Mouse (Mus musculus): ENCODE results near the gene Prdm9.
"Not testable (repeated sequence)": the region's sequence is repeated elsewhere in the genome, so short reads cannot be mapped to it uniquely, and the experiment has no call there.

Prdm9 gene

DNA sequence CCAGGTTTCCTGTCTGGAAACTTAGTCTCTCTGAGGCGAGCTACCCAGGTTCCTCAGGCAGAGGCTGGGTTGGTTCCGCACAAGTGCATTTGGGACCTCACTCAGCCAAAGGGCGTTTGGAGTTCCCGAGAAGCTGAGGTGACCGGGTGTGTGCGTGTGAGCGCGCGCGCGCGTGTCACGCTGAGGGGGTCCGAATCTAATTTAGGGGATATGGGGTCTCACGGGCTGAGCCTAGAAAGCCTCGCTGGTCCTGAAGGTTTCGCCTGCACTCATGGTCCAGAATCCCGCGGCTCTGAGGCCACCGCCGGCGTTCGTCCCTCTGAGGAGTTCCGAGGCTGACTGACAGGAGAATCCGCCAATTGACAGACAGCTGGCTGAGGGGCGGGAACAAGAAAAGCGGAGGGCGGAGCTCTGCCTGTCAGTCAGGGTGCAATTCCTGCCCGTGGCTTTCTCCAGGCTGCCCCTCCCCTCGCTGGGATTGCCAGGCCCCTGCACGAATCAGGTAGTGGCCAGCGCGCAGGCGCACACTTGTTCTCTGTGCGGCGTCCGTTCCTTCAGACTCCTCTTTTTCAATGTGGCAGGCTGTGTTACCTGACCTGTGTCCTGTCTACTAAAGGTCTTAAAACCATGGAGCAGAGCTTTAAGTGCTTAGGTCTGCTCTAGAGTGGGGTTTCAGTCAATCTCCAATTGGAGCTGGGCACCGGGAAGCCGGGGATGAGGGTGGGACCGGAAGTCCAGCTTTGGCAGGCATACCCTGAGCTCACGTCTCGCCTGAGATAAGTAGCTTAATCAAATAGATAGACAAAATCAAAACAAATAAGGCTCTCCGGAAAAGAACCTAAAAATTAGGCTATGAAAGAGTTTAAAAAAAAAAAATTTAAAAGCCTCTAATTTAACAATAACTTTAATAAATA lies at the start of gene Prdm9:
Gene Prdm9 (minus strand): TSS at position 341 of the 914 bp plus-strand sequence.
- DNase-seq (ENCODE audit: inconsistent ontology term): peak; percentile 98

DNA sequence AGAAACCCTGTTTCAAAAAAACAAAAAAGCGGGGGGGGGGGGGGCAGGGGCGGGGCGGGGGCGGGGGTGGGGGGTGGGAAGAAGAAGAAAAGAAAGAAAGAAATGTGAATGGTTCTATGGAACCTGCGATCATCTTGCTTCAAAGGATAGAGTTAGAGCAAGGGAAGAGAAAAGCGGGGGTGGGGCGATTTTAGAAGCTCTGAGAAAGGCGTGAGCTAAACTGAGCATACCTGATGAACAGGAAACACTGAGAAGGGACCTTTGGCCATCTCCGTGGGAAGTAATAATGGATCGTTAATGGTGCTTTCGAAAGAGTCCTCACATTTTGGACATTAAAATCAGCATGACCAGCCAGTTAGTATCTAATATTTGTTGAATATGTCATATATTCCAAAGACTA lies 35.3 kb upstream of the Prdm9 start:
- DNase-seq (ENCODE audit: inconsistent ontology term): no peak

DNA sequence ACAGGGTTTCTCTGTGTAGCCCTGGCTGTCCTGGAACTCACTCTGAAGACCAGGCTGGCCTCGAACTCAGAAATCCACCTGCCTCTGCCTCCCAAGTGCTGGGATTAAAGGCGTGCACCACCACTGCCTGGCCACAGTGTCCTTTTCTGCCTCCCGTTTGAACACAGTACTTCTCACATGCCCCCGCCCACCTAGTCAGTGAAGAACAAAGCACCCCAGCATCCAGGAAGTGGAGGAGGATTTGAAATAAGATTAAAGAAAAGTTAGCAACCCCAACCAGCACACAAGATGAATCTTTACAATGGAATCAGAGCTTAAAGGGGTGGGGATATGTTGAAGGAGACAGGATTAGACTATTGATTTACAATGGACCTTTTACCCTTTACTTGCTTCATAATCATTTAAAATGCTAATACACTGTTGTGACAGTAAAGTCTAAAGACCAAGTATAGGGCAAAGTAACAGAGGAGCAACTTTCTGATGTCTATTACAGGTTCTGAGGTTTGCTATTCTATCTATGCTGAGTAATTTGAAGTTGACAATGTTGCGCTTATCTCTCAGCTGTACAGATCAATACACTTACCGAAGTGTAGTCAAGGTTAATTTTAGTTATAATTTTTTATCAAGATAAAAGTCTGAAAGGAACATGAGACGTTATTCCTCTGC lies 27.2 kb upstream of the Prdm9 start:
- DNase-seq (ENCODE audit: inconsistent ontology term): no peak

DNA sequence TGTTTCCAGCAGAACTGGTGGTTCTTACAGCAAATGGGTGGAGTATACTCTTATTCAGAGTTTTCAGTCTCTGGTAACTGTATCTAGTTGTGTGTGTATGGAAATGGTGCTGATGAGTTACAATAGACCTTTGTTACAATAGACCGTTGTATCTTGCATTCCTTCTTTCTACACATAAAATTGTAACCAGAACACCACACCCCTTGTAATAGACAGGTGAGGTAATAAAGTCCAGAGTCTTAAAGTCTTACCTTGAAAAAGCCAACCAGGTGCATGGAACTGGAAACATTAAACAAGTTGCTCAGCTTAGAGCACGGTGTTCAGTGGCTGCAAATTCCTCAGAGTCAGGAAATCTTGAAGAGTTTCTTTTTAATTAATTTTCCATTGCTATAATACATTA lies 24.0 kb upstream of the Prdm9 start:
- no peak for DNase-seq (ENCODE audit: inconsistent ontology term)

DNA sequence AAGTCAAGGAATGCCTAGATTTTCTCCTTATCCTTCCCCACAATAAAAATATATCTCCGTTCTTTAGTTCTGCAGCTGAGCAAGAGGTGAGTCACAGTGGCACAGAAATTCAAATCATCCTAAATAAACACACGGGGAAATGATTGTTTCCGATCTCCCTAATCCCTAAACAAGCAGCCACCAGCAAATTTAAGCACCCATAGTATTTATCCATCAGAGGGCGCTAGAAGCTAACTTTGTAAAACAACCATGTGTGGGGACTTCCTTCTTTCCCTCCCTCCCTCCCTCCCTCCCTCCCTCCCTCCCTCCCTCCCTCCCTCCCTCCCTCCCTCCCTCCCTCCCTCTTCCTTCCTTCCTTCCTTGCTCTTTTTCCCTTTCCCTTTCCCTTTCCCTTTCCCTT lies 21.5 kb upstream of the Prdm9 start:
- no peak for DNase-seq (ENCODE audit: inconsistent ontology term)

DNA sequence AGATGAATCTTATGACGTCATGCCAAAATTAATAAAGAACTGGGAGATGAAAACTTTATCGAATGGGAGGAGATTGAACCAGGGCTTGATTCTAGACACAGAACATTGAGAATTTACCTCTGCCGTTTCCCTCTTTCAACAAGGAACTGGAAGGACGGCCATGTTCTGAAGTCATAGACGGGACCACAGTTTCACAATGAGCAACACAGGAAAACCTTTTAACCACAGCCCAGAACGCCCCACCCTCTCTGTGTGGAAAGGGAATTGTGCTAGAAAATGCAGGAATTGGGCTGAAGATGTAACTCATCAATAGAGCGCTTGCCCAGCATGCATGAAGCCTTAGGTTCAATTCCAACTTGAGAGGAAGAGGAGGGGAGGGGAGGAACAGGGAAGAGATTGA lies 18.9 kb upstream of the Prdm9 start:
- no peak for DNase-seq (ENCODE audit: inconsistent ontology term)

DNA sequence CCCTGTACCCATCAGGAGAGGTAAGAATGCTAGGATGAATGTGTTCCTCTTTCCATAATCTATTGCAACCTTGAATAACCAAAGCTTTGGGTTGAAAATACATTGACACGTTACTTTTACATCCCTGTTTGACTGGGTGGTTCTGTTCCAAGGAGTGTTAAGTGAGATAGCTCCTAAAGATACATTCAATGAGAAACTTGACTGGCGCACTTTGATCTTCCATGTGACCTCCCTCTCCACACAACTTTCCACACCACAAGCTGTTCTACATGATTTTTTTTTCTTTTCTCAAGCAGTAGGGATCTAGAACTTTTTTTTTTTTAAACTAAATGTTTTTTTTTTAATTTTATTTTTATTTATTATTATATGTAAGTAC lies 15.9 kb upstream of the Prdm9 start:
- DNase-seq (ENCODE audit: inconsistent ontology term): no peak

DNA sequence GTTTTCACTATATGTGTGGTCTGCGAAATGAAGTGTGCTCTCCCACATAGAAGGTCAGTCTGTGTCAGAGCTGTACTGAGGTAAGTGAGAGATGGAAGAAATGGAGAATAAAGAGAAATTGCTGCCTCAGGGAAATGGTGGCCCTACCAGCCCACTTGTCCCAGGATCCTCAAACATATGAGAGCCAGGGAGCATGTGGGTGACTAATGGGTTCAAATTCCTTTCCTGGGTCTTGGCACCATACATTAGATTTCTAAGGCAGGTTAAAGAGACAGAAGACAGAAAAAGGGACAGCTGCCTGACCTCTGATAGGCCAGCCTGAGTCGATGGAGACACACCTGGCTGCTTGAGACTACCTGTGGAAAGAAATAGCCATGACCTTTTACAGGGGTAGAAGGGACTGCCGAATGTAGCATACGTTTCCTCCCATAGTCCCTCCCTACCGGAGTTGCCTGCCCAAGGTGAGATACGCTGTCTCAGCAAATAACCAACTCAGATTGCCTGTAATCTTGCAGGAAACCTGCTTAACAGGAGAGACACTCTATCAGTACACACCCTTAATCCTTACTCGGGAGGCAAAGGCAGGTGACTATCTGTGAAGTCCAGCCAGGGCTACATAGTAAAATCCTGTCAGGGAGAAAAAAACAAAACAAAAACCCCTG lies 15.4 kb upstream of the Prdm9 start:
- DNase-seq (ENCODE audit: inconsistent ontology term): no peak

DNA sequence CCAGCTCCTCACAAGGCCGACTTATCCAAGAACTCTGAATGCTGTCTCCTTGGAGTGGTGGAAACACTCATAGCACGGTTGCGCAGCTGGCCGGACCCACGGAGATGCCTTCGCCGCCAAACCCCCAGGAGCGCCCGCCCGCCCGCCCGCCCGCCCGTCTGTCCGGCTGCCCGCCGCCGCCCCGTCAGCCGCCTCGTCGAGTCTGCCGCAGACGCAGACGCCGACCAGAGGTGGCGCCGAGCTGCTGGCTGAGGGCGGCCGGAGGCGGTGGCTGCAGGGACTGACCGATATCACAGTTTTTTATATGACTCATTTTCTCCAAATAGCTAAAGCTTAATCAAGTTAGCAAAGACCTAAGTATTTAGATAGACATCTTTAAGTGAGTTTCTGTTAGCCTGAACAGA lies 13.1 kb upstream of the Prdm9 start:
- peak; percentile 69 for DNase-seq (ENCODE audit: inconsistent ontology term)

DNA sequence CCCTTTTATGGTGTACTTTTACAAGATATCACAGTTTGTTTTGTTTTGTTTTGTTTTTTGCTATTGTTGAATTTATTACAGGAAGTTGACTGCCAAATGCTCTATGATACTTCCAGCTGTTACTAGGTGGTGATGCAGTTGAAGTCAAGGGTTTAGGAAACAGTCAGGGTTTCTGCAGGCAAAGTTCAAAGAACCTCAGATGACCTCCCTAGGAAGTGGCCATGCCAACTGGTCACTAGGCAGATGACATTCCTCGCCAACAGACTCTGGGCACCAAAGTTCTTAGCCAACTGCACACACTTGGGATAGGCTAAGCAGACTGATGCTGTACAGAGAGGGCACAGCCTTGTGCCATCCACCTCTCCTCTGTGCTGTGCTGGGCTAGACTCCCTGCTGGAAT lies 10.9 kb upstream of the Prdm9 start:
- DNase-seq (ENCODE audit: inconsistent ontology term): no peak

DNA sequence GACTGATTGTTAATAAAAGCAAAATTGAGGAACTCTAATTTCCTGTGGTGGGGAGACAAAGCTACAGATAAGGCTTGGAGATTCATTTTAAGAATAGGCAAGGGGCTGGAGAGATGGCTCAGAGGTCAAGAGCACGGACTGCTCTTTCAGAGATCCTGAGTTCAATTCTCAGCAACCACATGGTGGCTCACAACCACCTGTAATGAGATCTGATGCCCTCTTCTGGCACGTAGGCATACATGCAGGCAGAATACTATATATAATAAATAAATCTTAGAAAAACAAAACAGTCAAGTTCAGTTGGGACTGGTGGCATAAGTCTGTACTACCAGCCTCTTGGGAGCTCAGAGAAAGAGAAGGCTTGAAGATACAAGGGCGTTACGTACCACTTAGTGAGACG lies 2.8 kb upstream of the Prdm9 start:
- DNase-seq (ENCODE audit: inconsistent ontology term): no peak

DNA sequence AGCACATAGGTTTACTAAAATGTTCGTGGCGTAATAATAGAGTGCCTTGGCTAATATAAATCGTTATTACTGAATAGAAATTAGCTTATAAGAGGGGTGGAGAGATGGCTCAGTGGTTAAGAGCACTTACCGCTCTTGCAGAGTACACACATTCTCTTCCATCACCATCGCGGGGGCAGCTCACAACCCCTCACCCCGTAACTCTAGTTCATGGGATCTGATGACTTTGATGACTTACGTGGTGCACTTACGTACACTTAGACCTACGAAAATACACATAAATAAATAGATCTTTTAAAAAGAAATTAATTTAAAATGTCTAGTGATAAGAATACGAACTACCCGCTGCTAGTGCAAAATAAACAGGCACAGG lies 760 bp upstream of the Prdm9 start:
- DNase-seq (ENCODE audit: inconsistent ontology term): no peak

DNA sequence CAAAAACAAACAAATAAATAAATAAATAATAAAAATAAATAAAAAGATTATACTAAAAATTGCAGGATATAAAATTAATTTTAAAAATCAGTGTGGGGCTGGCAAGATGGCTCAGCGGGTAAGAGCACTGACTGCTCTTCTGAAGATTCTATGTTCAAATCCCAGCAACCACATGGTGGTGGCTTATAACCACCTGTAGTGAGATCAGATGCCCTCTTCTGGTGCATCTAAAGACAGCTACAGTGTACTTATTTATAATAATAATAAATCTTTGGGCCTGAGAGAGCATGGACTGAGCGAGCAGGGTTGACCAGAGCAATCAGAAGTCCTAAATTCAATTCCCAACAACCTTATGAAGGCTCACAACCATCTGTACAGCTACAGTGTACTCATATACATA lies 4.2 kb downstream of the Prdm9 start:
- DNase-seq (ENCODE audit: inconsistent ontology term): no peak

DNA sequence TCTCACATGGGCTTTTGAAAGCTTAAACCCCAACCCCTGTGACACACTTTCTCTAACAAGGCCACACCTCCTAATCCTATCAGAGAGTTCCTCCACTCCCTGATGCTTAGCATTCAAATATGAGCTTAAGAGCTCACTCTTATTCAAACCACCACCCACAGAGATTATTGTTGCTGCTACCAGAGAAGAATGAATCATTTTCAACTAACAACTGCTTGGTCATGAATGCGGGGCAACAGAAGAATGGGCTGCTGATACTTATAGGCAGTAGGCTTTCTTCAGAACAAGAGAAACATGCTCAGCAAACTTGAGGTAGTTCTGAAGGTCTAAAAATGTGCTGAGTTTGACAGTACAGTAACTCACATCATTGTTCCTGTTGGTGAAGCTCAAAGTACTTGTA lies 14.4 kb downstream of the Prdm9 start:
- DNase-seq (ENCODE audit: inconsistent ontology term): no peak

DNA sequence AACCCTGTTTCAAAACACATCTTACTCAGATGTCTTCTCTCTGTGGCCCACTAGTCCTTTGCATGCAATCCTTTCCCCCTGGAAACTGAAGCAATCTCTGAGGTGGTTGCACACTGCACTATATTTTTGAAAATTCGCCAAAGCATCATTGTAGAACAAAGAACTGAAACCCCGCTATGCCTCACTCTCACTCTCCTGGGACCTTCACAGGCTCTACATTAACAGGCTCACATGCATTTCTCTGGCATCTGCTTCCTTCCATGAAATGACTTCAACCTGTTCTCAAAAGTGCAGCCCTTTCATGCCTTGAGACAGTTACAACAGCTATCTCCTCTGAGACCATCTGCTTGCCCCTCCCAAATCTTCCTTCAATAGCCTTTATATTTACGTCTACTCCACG lies 17.7 kb downstream of the Prdm9 start:
- no peak for DNase-seq (ENCODE audit: inconsistent ontology term)

DNA sequence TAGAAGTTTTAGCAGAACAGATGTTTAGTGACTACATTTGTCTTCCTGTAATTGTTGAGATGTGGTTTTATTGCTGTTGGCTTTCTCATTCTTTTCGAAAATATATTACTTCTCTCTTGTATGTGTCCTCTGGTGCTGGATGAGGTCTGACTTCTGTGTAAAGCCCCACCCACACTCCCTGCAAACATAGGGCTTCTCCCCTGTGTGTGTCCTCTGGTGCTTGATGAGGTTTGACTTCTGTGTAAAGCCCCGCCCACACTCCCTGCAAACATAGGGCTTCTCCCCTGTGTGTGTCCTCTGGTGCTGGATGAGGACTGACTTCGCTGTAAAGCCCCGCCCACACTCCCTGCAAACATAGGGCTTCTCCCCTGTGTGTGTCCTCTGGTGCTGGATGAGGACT lies 20.3 kb downstream of the Prdm9 start:
- DNase-seq (ENCODE audit: inconsistent ontology term): not testable (repeated sequence)

DNA sequence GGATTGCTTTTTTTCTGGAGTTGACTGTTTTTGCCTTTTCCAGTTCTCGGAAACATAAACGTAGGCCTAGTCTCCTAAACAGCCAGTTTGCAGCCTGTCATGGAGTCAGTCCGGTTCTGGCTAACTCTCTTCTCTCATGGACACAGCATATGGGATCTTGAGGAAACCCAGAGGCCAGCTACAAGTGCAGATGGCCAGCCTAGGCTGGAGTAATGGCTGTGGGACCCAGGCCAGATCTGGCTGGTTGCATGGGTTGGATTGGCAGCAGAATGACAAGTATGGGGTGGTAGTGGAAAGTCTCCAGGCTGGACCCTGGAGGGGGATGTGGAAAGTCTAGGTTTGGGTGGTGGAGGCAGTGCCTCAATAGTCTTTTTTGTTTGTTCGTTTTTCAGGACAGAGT lies 23.8 kb downstream of the Prdm9 start:
- no peak for DNase-seq (ENCODE audit: inconsistent ontology term)

DNA sequence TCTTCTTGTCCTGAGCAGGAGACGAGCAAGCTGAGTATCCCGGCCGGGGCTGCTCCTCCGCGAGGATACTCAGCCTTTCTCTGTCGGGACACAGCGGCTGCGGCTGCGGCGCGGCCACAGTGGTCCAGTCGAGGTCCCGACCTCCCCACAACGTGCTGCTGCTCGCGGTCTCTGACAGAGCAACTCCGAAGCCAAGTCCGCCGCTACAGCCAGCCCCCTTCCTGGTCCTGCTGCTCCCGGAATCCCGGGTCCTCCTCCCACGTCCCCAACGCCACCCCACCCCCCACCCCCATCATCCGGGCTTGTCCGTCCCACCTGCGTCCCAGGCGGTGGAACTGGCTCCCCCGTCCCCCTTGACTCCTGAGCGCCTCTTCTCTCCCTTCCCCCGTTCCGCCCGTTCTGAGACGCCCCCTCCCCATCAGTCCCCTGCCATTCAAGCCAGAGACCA lies 27.7 kb downstream of the Prdm9 start:
- peak; percentile 37 for DNase-seq (ENCODE audit: inconsistent ontology term)

DNA sequence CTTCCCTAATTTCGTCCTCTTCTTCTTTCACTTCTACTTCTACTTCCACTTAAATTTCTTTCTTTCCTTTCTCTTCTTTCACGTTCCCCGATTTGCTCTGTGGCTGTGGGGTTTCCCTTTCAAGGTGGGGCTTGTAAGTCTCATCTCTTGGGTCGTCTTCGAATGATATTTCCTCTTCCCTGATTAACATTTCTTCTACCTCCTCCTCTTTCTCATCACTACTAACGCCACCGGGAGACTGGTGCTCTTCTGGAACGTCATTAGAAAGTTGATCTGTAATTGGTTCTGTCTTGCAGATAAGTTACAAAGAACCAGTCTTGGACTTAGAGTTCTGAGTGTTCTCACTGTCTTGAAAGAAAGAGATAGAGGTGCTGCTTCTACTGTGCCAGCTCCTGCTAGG lies 28.2 kb downstream of the Prdm9 start:
- peak; percentile 20 for DNase-seq (ENCODE audit: inconsistent ontology term)

DNA sequence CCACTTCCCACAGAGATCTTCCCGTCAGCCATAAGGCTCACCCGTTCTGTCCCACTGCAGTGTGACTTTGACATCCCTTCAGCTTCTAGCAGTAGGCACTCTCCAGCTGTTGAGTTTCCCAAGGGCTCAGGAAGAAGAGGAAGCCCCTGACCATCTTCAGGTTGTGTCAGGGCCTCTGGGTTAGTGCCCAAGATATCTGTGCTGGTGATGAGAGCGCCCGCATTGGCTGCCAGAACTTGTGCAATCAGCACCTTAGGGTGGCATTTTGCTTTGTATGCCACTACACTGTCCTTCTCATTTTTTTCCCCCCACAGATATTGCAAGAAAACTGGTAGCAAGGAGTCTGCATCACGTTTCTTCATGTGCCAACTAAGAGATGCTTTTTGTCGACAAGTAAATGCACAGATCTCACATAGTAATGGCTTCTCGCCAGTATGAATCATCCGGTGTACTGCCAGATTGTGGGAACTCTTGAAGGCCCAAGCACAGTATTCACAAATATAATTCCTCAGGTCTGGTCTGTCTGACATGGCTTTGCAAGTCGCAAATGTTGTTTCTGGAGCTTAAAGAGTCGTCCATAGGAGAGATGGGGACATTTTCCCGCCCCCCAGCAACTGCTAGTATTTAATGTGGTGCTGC lies 28.9 kb downstream of the Prdm9 start:
- peak; percentile 26 for DNase-seq (ENCODE audit: inconsistent ontology term)

DNA sequence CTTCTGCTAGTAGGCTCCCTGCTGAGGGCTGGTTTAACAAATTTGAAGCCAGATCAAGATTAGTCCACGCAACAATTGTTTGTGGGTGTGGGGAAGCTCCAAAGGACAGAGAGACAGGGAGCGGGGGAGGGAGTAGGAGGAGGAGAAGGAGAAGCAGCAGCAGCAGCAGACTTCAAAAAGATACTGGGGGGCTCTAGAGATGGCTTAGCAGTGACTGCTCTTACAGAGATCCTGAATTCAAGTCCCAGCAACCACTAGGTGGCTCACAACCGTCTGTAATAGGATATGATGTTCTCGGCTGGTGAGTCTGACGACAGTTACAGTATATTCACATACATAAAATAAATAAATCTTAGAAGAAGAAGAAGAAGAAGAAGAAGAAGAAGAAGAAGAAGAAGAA lies 34.0 kb downstream of the Prdm9 start:
- DNase-seq (ENCODE audit: inconsistent ontology term): peak; percentile 37

DNA sequence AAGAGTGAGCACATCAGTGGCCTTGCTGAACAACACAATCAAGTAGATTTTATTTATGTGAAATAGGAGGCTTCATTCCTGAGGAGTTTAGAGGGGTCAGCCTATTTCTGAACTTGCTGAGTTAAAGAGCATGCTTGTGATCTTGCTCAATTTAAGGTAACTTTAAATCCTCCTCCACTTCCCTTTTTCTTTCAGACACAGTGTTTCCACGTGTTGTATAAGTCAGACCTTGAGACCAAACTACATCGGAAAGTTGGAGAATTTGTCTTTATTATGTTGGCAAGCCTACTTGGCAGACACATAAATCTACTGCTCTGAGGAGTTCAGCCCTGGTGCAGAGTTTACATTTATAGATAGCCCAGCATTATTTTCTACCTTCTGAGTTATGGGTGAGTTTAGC lies 35.3 kb downstream of the Prdm9 start:
- DNase-seq (ENCODE audit: inconsistent ontology term): no peak

All from Muller cell, postnatal 12 days (primary cell).